In the genomic region with DNA sequence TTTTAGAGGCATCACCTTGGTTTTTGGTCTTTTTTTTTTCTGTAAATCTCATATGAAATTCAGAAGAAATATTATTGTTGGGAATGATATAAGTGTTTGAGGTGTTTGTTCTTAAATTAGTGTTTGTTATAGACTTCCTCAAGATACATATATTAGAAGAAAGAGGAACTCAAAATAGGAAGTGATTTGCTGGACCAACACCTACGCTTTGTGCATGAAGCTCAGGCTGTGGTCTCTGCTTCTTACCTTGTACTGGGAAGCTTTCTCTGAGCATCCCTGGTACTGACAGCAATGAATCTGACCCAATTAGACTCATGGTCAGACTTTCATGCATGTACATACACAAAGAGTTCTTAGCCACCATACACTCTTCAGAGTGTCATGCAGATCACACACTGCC, we compare ENCODE assay signal across 25 mouse cellular contexts. TPM values are rescaled to one million over a fixed set of nuclear protein-coding genes. Genes with fewer than 3 reads are reported as not detected.
DNase-seq lines count a peak whose midpoint lies in the region; ATAC-seq lines count a peak whose summit lies in the region.
"Had no signal": no experiment of that assay in that cellular context is flagged by ENCODE, and none has a peak within 500 bp of the region (broad histone marks: within the 10 kb centered on the region; RNA-seq: fewer than 3 reads in every experiment).

No protein-coding gene starts in this region.

- H3K4me3 ChIP-seq in midbrain, embryonic 16.5 days (ENCODE audit: low read depth, low read length), result no peak overlapping the region
- H3K4me3 ChIP-seq: heart, adult 2 months; heart, embryonic 10.5 days; heart, embryonic 13.5 days had no signal

- H3K4me2 ChIP-seq in midbrain, embryonic 16.5 days (ENCODE audit: low read length), result no peak overlapping the region
- H3K4me2 ChIP-seq: heart, embryonic 13.5 days; hindbrain, embryonic 14.5 days had no signal

- no peak overlapping the region for H3K27ac ChIP-seq in midbrain, embryonic 16.5 days (ENCODE audit: low read length)
- H3K27ac ChIP-seq: heart, adult 2 months; heart, embryonic 10.5 days; heart, embryonic 13.5 days; hindbrain, embryonic 14.5 days; hindbrain, postnatal 0 days had no signal

- H3K9ac ChIP-seq in midbrain, embryonic 16.5 days (ENCODE audit: low read depth, low read length), result no peak overlapping the region
- H3K9ac ChIP-seq: heart, embryonic 13.5 days; hindbrain, embryonic 14.5 days had no signal

- H3K9me3 ChIP-seq in midbrain, embryonic 16.5 days (replicated peaks; ENCODE audit: control insufficient read depth, low read length, poor library complexity, severe bottlenecking), result no peaks in the 10 kb centered on the region
- H3K9me3 ChIP-seq: heart, embryonic 10.5 days; heart, embryonic 13.5 days had no signal

- WGBS in midbrain, embryonic 16.5 days, result 94% methylated on average over 1 of the region's 1 CpGs

- DNase-seq in A20 (ENCODE audit: low read depth, low spot score), result peak; percentile 13
- peak; percentile 32 to 41 for DNase-seq in B cell, adult 2 months
- DNase-seq in natural killer cell, adult 2 months (ENCODE audit: low spot score in 2 of 2), result no peak
- DNase-seq in left cerebral cortex, postnatal 10 days (ENCODE audit: extremely low spot score in 1 of 2, low spot score in 2 of 2), result no peak
- DNase-seq: adrenal gland, adult 2 months; adrenal gland, postnatal 14 days; cerebellum, adult 11 months; cerebellum, adult 8-10 months; cerebellum, postnatal 10 days; cerebellum, postnatal 36 days; gastrocnemius, postnatal 25 days; heart, adult 2 months; heart, postnatal 14 days; heart, postnatal 4 days had no signal

- no peaks in the 10 kb centered on the region for H3K36me3 ChIP-seq in midbrain, embryonic 16.5 days (ENCODE audit: control insufficient read depth, insufficient read depth, low read length)
- H3K36me3 ChIP-seq: G1E; heart, embryonic 10.5 days; heart, embryonic 13.5 days had no signal

- H3K27me3 ChIP-seq in midbrain, embryonic 16.5 days (ENCODE audit: control insufficient read depth, insufficient read depth, low read depth, low read length), result no peaks in the 10 kb centered on the region
- H3K27me3 ChIP-seq: CH12.LX; heart, embryonic 13.5 days had no signal

- intact Hi-C loops in left cerebral cortex, postnatal 10 days (cut with DNase I), result no loop called here

- H3K4me1 ChIP-seq in midbrain, embryonic 16.5 days (ENCODE audit: control insufficient read depth, insufficient read depth, low read length), result no peaks in the 10 kb centered on the region
- H3K4me1 ChIP-seq: heart, embryonic 10.5 days had no signal

- peak; percentile 62; the same call in 1 of the 2 replicates for ATAC-seq in granulocyte monocyte progenitor cell, adult 5-6 weeks (replicated peaks; ENCODE audit: poor library complexity, severe bottlenecking)
- ATAC-seq in neutrophil, adult 5-6 weeks (ENCODE audit: extremely low read depth, insufficient number of reproducible peaks, low FRiP score, poor library complexity, severe bottlenecking), result peak; percentile 72; the same call in 1 of the 2 replicates
- ATAC-seq in midbrain, embryonic 16.5 days, result no peak
- ATAC-seq: forebrain, embryonic 14.5 days; hindbrain, postnatal 0 days; inflammation-experienced regulatory T-cells, adult 6 months had no signal

RNA-seq across cellular contexts. Expression of gene Slamf1, which starts 18.9 kb away (rescaled TPM):
- not detected in 2 replicates for total RNA-seq in granulocyte monocyte progenitor cell, adult 5-6 weeks (2014; fragmentation: Nextera tagmentation)
- 0.04 TPM in 1 of 2 replicates, not detected in the other for total RNA-seq in granulocyte monocyte progenitor cell, adult 5-6 weeks (2017)
- 24.2 and 25.7 TPM in 2 replicates for total RNA-seq in neutrophil, adult 5-6 weeks (2017)
- 0.16 and 0.19 TPM in 2 replicates for polyA plus RNA-seq in midbrain, embryonic 16.5 days (2015; fragmentation: Nextera tagmentation; extraction: Ambion mirVana)
- total RNA-seq in left cerebral cortex, postnatal 10 days (2021), result under 1 TPM; 0.41 to 0.51 TPM
- total RNA-seq: adrenal gland, adult 2 months; gastrocnemius, postnatal 25 days had no signal
- polyA plus RNA-seq: G1E had no signal

RNA-seq across cellular contexts. Expression of gene Cd84, which starts 53.6 kb away (rescaled TPM):
- 27.8 and 46.4 TPM in 2 replicates for total RNA-seq in granulocyte monocyte progenitor cell, adult 5-6 weeks (2014; fragmentation: Nextera tagmentation)
- 65.1 and 76.7 TPM in 2 replicates for total RNA-seq in granulocyte monocyte progenitor cell, adult 5-6 weeks (2017)
- total RNA-seq in neutrophil, adult 5-6 weeks (2017), result 346 and 366 TPM in 2 replicates
- 0.80 and 1.0 TPM in 2 replicates for polyA plus RNA-seq in midbrain, embryonic 16.5 days (2015; fragmentation: Nextera tagmentation; extraction: Ambion mirVana)
- total RNA-seq in left cerebral cortex, postnatal 10 days (2021), result 1 to 10 TPM; 1.7 to 2.1 TPM
- polyA plus RNA-seq: G1E had no signal

Comparison
In these comparisons a context has a peak if more than half of its experiments do, and no peak if none do; other contexts are left out.
1. DNase-seq: peak in A20 (single experiment) and B cell, adult 2 months (2 of 2); none in natural killer cell, adult 2 months (0 of 2) and left cerebral cortex, postnatal 10 days (0 of 2).
2. RNA of gene Slamf1, which starts 18.9 kb away (total RNA-seq): 24.2 to 25.7 TPM in neutrophil, adult 5-6 weeks; 0.41 to 0.51 TPM in left cerebral cortex, postnatal 10 days and 0.04 TPM in granulocyte monocyte progenitor cell, adult 5-6 weeks; every median in the first group is over 10 times any median in the second.
3. RNA of gene Cd84, which starts 53.6 kb away (total RNA-seq): 346 to 366 TPM in neutrophil, adult 5-6 weeks and 27.8 to 76.7 TPM in granulocyte monocyte progenitor cell, adult 5-6 weeks; 1.7 to 2.1 TPM in left cerebral cortex, postnatal 10 days; every median in the first group is over 4 times any median in the second.